Mouse (Mus musculus) right cerebral cortex, postnatal 4 days (tissue): Measurements from ENCODE around the gene Tpm1.
A peak's percentile ranks its signal among the peaks of the same experiment; 100 is the strongest.

Experiments
- DNase-seq: peaks from one replicate; pipeline ENCODE4 v3.0.0-alpha.2; 2022

Tpm1 gene

DNA sequence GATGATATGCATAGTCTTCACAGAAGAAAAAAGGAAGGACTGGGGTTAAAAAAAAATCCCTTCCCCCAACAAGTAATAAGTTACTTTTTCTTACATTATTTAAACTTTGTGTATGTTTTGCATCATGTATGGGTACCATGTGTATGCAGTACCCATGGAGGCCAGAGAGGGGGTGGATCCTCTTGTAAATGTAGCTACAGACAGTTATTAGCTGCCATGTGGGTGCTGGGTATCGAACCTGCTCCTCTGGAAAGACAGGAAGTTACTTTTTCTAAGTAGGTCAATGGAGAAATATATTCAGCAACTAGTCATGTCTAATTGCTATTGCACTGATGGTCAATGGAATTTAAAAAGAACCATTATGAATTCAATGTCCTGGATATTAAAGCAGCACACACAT lies 70.7 kb downstream of the Tpm1 start:
- DNase-seq = no peak

DNA sequence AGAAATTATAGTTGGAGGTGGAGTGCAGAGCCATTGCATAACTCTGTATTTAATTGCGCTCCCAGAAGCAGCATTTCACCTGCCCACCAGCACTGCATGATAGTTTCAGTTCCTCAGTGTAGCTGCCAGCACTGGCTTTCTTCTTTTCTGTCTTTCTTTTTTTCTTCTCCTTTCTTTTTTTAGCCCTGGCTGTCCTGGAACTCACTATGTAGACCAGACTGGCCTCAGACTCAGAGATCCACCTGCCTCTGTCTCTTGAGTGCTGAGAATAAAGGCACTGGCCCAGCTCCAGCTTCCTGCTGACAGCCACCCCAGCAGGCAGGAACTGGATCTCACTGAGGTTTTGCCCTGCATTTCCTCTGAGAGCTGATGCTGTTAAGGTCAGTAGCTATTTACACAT lies 71.2 kb downstream of the Tpm1 start:
- DNase-seq = no peak

DNA sequence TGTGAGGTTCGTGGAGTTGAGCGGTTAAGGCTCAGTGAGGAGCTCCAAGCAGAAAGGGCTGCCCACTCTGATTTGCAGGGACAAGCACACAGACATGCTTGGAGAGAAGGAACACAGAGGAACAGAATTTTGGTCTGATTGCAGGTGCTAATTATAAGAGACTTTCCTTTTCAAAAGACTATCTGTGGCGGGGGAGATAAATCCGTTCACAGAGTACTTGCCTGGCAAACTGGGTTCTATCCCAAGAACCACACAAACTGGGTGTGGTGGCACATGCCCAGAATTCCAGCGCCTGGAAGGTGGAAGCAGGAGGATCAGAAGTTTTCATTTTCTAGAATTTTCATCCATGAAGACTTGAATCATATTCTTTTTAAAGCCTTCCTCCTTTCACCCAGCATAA lies 72.1 kb downstream of the Tpm1 start:
- DNase-seq = no peak

DNA sequence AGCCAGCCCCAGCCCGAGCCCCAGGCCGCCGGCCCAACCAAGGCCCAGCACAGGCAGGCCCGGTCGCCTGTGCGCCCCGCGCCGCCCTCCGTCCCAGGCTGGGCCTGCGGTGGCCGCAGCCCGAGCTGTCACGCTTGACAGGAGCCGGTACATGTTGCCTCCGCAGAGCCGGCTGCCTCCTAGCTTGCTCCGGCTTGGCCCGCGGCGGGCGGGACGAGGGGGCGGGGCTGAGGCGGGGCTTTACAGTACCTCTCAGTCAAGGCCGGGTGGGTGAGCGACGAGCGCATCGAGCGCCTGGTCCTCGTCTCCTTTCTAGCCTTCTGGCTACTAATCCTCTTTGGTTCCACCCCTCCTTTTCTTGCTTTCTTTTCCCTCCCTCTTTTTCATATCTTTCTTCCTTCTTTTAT lies 74.0 kb downstream of the Tpm1 start, which contains the start of gene Lactb:
Gene Lactb, minus strand, starts transcription at position 246 of the 407 bp plus-strand sequence.
- DNase-seq = peak; percentile 96

DNA sequence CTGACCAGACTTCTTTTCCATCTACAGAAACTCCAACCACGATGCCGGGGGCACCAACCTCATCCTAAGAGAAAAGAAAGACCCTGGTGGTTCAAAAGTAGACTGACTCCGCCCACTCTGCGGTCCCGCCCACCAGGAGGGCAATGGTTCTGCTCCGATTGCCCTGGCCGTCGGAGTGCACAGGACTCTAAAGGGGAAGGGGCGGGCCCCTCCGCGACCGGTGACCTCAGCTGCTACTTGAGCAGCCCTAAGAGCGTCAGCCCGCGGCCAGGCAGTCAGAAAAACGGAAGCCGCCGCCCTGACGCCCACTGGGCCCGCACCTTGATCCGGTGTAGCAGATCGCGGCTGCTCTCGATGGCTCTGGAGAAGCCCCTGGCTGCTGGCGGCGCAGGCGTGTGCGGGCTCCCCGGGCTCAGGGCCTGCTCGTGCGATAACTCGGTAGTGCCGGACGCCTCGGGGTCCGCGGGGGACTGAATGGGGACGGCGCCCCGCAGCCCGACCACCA lies 74.4 kb downstream of the Tpm1 start:
- DNase-seq = peak; percentile 57
